Mouse (Mus musculus) spleen, postnatal 10 days (tissue): Measurements from ENCODE around the gene Megf9.
A peak's percentile ranks its signal among the peaks of the same experiment; 100 is the strongest.

Source experiments
- DNase-seq, 2 experiments: peaks; one replicate each; pipeline ENCODE4 v3.0.0; 2021 to 2022; ENCODE audit warnings: low spot score in 2 of 2

Megf9 gene

DNA sequence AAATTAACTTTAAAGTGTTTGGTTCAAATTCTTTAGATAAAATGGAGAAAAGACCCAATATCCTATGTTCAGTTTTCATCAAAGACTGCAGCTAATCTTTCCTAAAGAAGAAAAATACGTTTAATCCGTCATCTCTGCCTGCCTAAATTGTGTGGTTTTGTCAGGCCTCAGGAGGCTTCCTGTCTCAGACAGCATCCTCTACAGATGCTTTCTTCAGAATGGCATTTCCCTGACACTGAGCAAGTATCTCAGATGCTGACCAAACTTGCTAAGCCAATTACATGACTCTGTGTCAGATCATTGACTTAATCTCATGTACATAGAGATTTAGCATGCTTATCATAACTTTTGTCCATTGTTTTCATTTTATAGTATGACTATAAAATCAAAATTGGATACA lies 11.4 kb downstream of the Megf9 start:
- no peak for DNase-seq

DNA sequence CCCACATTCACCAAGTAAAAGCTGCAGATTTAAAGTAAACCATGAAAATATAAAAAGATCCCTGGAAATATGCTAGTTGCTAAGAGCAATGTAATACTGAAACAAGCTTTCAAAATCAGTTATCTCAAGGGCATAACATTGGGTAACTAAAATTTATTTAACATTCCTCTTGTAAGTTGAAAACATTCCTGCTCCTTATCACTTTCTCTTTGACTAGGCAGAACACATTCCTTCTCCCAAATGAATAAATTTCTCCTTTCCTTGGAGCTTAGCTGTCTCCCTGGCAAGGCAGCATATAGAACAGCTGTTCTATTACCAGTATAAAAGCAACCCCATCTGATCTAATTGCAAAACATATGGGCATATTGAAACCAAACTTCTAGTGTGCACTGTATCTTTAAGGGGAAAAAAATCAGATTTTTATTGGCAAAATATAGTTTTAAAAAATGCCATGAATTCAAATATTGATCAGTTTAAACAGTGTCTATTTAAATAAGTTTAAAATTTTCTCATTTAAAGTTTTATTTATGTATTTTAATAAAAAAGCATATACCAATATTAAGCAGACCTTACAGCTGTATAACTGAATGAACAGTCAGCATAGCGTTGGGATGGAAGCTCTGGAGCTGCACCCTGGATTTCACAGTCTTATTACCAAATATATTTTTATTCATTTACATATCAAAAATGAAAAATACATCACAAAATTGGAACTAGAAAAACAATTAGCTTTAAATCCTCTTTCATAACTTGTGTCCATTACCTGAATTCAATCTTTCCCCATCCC lies 13.1 kb downstream of the Megf9 start:
- DNase-seq = no peak

DNA sequence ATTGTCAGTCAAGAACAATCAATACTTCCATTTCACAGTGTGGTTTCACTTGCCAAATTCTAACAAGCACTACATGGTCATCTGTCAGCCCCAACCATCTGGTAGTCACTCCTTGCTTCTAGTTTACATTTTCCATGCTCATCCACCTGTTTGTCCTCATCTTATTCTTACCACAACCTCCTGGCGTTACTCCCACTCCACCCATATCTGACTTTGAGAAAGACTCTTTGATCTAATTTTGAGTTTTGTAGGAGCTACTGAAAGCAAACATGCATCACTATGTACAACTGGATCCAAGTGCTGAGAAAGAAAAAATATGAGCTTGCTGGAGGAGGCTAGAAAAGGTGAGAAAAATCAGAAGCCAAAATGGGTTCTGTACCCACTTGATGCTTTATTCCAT lies 17.1 kb downstream of the Megf9 start:
- DNase-seq = no peak

DNA sequence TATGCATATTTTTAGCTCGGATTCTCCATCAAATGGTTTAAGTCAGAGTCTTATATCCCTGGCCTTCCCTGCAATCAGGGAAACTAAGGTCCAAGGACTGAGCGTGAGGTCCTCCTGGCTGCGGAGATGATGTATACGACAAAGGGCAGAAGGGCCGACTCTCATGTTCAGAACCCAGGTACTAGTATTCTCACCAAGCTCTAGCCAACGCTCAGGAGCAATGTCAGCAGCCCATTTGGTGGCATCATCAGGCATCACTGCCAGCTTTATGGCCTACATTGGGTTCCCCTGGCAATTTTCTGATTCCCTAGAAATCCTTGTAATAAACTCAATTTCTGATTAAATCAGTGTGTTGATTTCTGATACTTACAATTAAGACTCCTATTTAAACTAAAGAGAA lies 18.5 kb downstream of the Megf9 start:
- DNase-seq = no peak

DNA sequence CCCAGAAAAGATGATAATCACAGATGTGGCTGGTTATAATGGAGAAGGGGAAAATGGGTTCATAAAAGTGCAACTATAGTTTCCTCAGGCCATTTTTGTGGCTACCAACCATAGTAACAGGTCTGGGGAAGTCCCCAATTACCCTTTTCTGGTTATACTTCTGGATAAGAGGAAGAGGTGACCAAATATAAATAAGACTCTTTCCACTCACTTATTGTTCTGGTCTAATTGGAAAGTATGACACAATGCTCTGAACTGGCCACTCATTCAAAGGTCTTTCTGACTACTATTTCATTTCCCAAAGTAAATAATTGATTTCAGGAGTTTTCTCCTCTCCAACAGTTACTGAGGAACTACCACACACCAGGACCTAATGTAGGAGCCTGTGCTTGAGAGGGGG lies 19.3 kb downstream of the Megf9 start:
- DNase-seq = no peak

DNA sequence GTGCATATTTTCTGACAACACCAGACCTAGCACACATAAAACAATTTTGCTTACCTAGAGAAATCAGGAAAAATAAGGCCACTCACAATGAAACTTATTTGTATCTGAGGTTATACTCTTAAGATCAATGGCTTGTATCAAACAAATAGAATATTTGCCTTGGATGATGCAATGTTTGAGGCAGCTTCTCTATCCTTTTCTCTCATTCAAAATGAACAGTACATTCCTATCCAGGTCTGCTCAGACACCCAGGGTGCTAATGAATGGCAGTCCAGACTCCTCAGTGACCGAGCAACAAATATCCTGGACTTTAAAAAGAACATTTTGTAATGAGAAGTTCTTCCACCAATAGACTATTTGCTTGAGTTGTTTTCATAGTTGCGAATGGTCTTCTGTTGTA lies 24.8 kb downstream of the Megf9 start:
- no peak for DNase-seq

DNA sequence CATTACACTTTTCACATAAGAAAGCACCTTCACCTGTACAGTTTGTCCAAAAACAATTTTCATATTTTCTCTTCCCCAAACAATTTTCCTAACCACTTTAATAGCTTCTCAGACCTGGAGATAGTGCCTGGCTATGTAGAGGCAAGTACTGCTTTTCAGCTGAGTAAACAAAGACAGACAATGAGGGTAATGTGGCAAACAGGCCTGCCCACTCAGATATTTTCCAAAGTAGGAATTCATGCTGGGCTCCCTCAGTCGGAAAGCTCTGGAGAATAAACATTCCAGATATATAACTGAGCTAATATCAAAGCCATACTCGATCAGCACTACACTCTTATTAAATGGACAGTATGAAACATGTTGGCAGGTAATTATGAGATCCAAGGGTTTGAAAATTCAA lies 25.2 kb downstream of the Megf9 start:
- DNase-seq = no peak

DNA sequence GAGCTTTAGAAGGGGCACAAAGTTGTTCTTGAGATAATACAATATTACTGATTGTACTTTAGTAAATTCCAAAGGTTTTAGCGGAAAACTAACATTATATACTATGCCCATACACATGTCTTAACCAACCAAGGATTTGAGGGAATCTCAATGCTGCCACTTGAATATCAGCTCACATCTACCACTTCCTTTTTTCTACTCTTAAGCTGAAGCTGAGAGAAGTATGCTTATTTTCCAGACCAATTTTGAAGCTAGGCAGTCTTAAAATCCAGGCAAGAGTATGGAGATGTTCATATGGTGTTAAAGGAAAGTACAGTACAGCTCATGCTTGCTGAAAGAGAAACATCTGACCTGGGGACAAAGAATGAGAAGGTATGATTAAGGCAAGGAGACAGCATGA lies 26.6 kb downstream of the Megf9 start:
- no peak for DNase-seq

DNA sequence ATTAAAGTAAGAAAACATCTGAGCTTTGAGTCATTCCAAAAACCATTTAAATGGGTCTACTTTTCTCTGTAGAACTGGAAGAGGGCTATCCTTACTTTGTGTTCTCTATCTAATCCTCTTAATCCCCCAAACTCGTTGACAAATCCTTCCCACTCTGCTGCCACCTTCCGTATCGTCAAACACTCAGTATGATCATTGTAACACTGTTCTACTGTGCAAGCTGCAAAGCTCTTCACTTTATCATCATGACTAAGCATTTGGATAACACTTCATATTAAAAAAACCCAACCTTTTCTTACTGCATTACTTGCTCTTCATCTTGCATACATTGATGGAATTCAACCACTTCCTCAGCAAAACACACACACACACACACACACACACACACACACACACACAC lies 28.8 kb downstream of the Megf9 start:
- no peak for DNase-seq

DNA sequence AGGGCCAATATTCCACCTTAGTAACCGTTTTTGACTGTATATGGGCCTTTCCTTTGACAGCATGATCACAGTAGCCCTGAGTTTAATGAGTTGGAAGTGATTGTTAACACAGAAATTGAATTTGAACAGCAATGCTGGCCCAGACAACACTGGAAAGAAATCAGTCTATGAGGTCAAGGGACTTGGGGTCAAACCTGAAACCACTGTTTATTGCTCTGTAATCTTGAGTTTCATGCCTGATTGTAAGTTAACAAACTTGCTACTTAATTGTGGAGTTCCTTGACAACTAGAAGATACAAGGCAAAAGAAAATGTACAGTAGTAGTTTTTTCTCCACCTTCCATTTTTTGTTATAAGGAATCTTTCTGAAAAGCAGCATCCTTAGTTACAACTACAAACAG lies 31.0 kb downstream of the Megf9 start:
- DNase-seq = no peak

DNA sequence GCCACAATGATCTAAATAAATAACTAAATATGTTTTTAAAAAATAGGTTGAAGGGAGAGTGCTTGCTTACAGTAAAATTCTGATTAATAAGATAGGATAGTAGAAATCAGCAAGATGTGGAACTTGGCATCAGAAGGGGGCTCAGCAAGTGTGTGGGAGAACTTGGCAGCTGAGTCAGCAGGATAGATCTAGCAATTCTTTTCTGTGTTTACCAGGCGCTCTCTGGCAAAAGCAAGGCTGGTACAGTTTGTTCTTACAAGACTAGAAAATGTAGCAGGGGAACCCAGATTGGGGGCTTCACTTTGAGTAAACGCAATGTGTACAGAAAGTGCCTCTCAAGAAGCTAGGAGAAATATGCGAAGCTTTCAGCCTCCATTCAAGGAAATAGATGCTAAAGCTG lies 35.5 kb downstream of the Megf9 start:
- DNase-seq = no peak

DNA sequence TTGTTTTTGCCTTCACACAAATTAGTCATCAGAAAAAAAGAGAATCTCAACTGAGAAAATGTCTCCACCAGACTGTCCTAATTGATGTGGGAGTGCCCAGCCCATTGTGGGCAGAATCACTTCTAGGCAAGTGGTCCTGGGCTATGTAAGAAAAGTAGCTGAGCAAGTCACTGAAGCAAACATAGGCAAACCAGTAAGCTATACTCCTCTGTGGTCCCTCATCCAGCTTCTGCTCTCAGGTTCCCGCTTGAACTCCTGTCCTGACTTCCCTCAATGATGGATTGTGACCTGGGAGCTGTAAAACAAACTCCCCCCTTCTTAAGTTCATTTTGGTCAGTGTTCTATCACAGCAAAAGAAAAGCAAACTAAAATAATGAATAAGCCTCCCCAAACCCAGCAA lies 37.8 kb downstream of the Megf9 start:
- DNase-seq = no peak

DNA sequence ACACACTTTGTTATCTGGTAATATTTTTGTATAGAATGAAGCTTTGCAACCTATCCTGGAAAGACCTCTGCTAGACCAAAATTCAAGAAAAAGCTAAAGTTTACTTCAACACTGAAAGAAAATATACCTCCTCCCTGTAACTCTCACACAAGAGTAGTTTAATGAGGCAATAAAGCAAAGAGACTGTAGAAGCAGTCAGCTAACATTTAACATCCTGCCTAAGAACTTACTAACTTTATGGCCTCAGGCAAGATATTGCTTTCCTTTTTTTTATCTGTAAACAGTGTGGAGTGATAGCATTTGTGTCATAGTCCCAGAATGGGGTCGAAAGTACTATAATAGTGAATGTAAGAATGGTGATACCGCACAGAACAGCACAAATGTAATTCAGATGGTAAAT lies 45.0 kb downstream of the Megf9 start:
- DNase-seq = no peak

DNA sequence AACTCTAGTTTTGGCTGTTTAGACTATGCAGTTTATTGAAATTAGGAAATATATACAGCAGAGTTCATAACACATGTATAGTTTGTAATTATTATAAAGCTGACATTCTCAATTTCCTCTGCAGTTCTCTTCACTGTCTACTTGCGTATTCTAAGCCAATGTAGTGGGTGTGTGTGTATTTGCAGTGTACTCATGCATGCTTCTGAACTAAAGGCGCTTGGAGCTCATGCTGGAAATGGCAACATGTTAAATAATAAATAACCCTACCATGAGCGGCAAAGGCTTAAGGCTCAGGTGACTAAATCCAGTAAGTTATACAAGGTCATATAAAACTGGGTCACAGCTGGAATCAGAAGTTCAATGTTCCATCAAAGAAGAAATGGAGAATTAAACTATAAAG lies 46.4 kb downstream of the Megf9 start:
- DNase-seq = no peak

DNA sequence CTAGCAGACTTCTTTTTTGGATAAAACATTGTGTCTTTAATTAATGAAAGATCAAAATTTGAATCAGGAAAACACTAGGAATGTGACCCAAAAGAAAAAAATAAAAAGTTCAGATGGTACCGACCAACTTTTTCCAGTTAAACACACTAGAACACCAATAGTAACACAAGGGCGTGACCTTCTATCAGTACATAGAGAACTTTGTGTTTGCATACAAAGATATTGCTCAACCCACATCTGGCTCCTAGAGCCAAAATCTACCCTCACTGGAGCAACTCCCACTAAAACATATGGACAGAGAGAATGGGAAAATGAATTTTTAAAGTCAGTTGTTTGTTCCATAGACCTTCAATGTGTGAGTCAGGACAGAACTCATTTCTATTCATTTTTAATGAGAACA lies 50.7 kb downstream of the Megf9 start:
- DNase-seq = no peak

DNA sequence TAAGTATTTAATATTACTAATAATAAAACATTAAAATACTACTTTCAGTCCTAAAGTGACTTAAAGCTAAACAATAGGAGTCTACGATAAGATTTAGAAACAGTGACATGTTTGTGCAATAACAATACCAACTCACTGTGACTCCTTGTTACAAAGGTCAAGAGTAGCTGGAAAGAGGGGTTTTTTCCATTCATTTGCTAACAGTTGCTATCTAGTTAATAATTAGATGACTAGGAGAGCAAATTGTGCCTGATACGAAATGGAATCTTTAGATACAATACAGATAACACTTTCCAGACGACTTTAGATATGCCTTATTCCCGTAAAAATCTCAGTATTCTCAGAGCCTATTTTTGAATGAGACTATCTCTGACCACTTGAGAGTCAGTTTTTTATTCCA lies 52.9 kb downstream of the Megf9 start:
- no peak for DNase-seq

DNA sequence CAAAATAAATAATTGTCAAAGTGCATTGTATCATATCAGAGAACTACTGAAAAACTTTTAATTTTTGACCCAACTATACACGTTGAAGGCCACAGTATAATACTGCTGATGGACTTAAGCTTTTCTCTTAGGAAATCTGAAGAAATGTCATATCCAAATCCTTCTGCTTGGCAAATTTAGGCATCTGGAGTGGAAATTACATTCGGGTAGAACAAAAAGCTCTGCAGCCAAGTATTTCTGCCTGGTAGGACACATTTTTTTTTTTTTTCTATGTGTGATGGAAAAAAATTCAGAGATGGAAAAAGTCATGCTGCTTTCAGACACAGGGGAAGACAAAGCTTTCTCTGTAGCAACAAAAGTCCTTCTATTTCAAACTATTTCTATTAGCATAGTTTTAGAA lies 63.4 kb downstream of the Megf9 start:
- no peak for DNase-seq

DNA sequence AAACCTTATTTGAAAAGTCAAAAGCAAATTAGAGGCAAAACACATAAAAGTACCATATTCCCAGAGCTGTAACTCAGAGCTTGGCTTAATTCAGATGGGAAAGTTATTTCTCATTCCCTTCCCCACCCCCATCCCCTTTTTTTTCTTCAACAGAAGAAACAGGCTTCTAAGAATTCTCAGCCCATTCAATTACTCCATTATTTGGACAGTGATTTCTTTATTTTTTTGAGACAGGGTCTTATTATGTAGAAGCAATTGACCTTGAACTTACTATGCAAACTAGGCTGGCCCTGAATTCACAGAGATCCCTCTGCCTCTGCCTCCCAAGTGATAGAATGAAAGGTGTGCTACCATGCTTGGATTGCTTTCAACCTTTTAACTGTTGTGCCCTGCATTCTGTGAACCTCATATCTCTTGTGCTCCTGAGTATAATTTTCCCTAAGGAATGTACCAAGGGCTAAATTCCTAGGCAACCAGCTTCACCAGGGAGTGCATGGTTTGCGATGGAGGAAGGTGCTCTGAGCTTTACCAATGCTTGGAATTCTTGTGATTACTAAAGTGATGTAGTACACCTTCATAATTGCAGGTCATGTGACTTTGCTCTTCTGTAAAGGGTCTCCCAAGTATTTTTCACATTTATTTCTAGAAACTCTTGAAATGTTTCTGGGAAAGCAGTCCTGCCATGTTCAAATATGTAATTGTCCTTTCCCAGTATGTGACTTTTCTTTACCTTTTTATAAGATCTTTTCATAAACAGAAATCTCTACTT lies 68.7 kb downstream of the Megf9 start:
- DNase-seq = no peak

DNA sequence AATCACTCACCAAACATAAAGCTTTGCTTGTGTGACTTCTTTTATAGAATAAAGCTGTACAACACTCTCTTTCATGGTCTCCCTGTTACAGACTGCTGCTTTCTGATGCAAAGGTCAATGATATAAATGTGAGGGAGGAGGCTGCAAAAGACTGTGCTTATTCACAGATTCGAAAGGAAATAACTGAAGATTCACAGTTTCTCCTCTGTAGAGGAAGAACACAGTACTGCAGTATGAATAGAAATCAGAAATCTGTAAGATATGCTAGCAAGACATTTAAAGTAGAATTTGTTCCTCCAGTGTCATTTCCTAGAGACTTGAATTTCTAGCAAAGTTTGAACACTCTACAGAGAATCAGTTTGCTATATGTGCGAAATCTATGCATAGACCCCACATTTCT lies 71.5 kb downstream of the Megf9 start:
- no peak for DNase-seq

DNA sequence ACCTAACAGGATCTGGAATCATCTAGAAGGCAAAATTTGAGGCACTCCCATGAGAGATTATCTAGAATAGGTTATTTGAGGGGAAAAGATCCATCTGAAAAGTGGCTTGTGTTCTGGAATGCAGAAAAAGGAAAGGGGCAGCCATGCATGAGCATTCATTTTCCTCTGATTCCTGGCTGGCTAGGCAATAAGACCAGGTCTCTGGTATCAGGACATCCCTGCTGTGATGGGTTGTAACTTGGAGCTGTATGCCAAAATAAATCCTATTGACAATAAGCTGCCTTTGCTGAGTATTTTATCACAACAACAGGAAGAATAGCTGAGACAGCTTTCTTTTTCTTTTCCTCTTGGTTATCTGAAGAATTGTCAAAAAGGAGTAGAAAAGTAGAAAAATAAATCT lies 73.4 kb downstream of the Megf9 start:
- DNase-seq = no peak

DNA sequence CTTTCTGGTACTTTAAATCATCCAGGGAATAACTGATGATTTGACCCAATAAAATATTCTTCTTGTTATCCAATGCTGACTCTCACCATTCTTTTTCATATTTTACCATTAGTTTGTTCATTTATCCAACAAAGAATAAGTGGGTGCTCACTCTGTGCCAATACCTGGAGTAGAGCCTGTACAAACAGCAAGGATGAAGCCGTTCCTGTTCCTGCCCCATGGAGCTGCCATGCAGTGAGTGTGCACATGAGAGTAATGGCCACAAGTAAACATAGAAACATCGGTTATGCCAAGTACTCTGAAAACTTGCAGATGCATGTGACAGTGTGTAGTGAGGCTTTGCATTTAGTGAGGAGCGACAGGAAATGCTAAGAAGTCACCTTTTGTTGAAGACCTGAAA lies 82.6 kb downstream of the Megf9 start:
- DNase-seq = no peak

DNA sequence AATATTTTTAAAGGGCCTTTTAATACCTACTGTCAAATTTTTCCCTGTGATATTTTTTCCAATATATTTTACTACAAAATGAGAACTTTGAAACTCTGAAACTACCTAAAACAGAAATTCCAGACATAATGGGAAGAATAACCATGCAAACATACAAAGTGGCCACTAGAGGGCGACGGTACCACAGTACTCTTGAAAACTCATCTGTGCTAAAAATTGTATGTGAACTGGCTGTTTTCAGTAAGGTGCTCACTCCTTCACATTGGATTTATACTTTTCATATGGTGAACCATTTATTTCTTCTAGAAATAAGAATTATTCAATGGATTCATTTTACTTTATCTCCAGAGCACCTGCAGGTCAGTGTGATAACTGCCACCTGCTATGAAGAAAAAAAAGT lies 83.0 kb downstream of the Megf9 start:
- DNase-seq = peak in 1 of 2 experiments; percentile 56

DNA sequence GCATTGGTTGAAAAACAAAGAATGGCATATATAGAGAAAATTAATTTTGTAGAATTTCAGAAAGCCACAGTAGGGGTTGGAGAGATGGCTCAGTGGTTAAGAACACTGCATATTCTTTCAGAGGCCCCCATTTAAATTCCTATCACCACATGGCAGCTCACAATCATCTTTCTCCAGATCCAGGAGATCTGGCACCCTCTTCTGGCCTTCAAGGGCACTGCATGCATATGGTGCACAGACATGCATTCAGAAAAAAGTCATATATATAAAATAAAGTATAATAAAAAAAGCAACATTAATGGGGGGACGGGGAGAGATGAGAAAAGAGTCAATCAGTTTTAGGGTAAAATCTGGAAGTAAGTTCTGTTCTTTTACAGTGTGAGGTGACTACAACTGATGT lies 85.1 kb downstream of the Megf9 start:
- DNase-seq = peak in 1 of 2 experiments; percentile 22

DNA sequence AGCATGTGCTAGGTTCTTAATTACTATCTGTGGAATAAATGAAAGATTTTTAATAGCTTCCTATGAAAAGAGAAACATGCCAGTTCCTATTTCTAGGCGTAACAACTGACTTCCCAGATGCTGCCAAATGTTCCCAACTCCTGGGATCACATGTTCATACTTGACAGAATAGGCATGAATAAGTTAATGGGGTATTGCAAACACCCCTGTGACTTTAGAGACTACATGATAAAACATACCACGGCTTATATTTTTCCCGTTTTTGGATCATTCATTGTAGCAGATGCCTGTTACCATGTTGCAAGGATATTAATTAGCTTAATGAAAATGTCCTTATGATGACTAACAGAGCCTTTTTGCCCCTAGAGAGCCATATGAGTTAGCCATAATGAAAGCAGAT lies 88.0 kb downstream of the Megf9 start:
- DNase-seq = no peak
